Mouse (Mus musculus) testis, adult 2 months (tissue): ENCODE data around the gene Pias3. TPM values are rescaled to one million over a fixed set of nuclear protein-coding genes. Genes with fewer than 3 reads are reported as not detected.
"Not testable (repeated sequence)": the region's sequence is repeated elsewhere in the genome, so short reads cannot be mapped to it uniquely, and the experiment has no call there.

Source experiments
- H3K27ac ChIP-seq: fragments of 200-500 bp; 2 replicates; pipeline ENCODE4 v1.5.1; 2012; ENCODE audit warnings: low read depth, low read length; ENCODE audit not compliant: control insufficient read depth, insufficient read depth
- H3K27me3 ChIP-seq: fragments of 200-500 bp; 2 replicates; pipeline ENCODE4 v1.6.1; 2012; ENCODE audit warnings: mild to moderate bottlenecking, low read length, moderate library complexity; ENCODE audit not compliant: control insufficient read depth, insufficient read depth
- H3K36me3 ChIP-seq: fragments of 200-500 bp; 2 replicates; pipeline ENCODE4 v1.6.1; 2012; ENCODE audit warnings: mild to moderate bottlenecking, low read length; ENCODE audit not compliant: control insufficient read depth, insufficient read depth
- H3K4me1 ChIP-seq: fragments of 200-500 bp; 2 replicates; pipeline ENCODE4 v1.6.1; 2012; ENCODE audit warnings: low read length; ENCODE audit not compliant: control insufficient read depth, insufficient read depth
- H3K4me3 ChIP-seq: fragments of 200-500 bp; 2 replicates; pipeline ENCODE4 v1.5.1; 2012; ENCODE audit warnings: low read depth, mild to moderate bottlenecking, low read length, moderate library complexity, mixed read lengths; ENCODE audit not compliant: control insufficient read depth
- CTCF ChIP-seq: fragments of 200-500 bp; IDR thresholded peaks from 2 replicates; pipeline ENCODE4 v1.5.1; 2012; ENCODE audit warnings: low read depth, mild to moderate bottlenecking, inconsistent platforms, low read length, moderate library complexity; ENCODE audit not compliant: control insufficient read depth, insufficient read depth, insufficient replicate concordance
- POLR2A ChIP-seq: fragments of 200-500 bp; IDR thresholded peaks from 2 replicates; pipeline ENCODE4 v1.6.1; 2012; ENCODE audit warnings: low read depth, mild to moderate bottlenecking, inconsistent platforms, low read length, moderate library complexity; ENCODE audit not compliant: control insufficient read depth
- polyA plus RNA-seq: library from polyadenylated mRNA; depleted of rRNA; stranded (reverse); fragments of >200 nt; gene quantifications from 2 replicates; pipeline ENCODE4 v1.2.3, GENCODE M21; 2012; rRNA removed

Pias3 gene
- polyA plus RNA-seq, 1 experiment, result 6.9 TPM

- Histone ChIP-seq H3K36me3 (no peaks in the 10 kb centered on the region), H3K27ac (no peak overlapping the region), H3K4me3 (no peak overlapping the region), H3K27me3 (no peaks in the 10 kb centered on the region), H3K4me1 (peaks cover 7% of the 10 kb centered on the region)
- TF ChIP-seq POLR2A (no peak), CTCF (no peak)
Observed at GRCm38 (mm10) chr3:96733984-96734383, 37.8 kb downstream of the Pias3 start.

GRCm38 (mm10) chr3:96735200-96735599 is 39.0 kb downstream of the Pias3 start:
- Histone ChIP-seq H3K4me3 (no peak overlapping the region), H3K27ac (no peak overlapping the region), H3K4me1 (peaks cover 6% of the 10 kb centered on the region), H3K36me3 (no peaks in the 10 kb centered on the region), H3K27me3 (no peaks in the 10 kb centered on the region)
- TF ChIP-seq POLR2A, result no peak
- TF ChIP-seq CTCF, result no peak

- H3K4me3 ChIP-seq, result no peak overlapping the region
- no peaks in the 10 kb centered on the region for H3K27me3 ChIP-seq
- TF ChIP-seq POLR2A (no peak), CTCF (no peak)
- H3K4me1 ChIP-seq, result peaks cover 2% of the 10 kb centered on the region; the same call in 1 of the 2 replicates
- no peak overlapping the region for H3K27ac ChIP-seq
- H3K36me3 ChIP-seq, result no peaks in the 10 kb centered on the region
Observed at GRCm38 (mm10) chr3:96737013-96737740, 41.0 kb downstream of the Pias3 start.

GRCm38 (mm10) chr3:96737995-96738394 is 41.8 kb downstream of the Pias3 start:
- Histone ChIP-seq H3K27ac (no peak overlapping the region), H3K36me3 (no peaks in the 10 kb centered on the region), H3K27me3 (no peaks in the 10 kb centered on the region), H3K4me1 (peaks cover 2% of the 10 kb centered on the region; the same call in 1 of the 2 replicates), H3K4me3 (no peak overlapping the region)
- TF ChIP-seq POLR2A (no peak), CTCF (no peak)

- not testable (repeated sequence) for H3K4me3 ChIP-seq, H3K27me3 ChIP-seq, H3K27ac ChIP-seq, H3K4me1 ChIP-seq, H3K36me3 ChIP-seq
Observed at GRCm38 (mm10) chr3:96740279-96740678, 44.1 kb downstream of the Pias3 start.

GRCm38 (mm10) chr3:96744348-96744747 is 48.2 kb downstream of the Pias3 start:
- TF ChIP-seq CTCF, result no peak
- no peak for TF ChIP-seq POLR2A
- no peak overlapping the region for H3K27ac ChIP-seq
- H3K4me1 ChIP-seq, result no peaks in the 10 kb centered on the region
- H3K36me3 ChIP-seq, result no peaks in the 10 kb centered on the region
- no peak overlapping the region for H3K4me3 ChIP-seq
- no peaks in the 10 kb centered on the region for H3K27me3 ChIP-seq

GRCm38 (mm10) chr3:96746829-96747228 is 50.6 kb downstream of the Pias3 start:
- Histone ChIP-seq H3K4me1 (no peaks in the 10 kb centered on the region), H3K4me3 (no peak overlapping the region), H3K27me3 (no peaks in the 10 kb centered on the region), H3K36me3 (no peaks in the 10 kb centered on the region), H3K27ac (no peak overlapping the region)
- no peak for TF ChIP-seq CTCF

Other genes starting within 250 kb of the Pias3 start
- 4.7 and 5.5 TPM in 2 replicates for gene BC107364, start 244.1 kb upstream of the Pias3 start, polyA plus RNA-seq
- 7.8 and 9.0 TPM in 2 replicates for gene Hfe2, start 171.2 kb upstream of the Pias3 start, polyA plus RNA-seq
- gene Txnip, start 138.4 kb upstream of the Pias3 start, polyA plus RNA-seq, result 73.8 and 75.5 TPM in 2 replicates
- not detected in 2 replicates for gene Gm16253, start 119.4 kb upstream of the Pias3 start, polyA plus RNA-seq
- 13.9 and 17.8 TPM in 2 replicates for gene Polr3gl, start 102.2 kb upstream of the Pias3 start, polyA plus RNA-seq
- 0.12 TPM in 1 of 2 replicates, not detected in the other for gene Ankrd34a, start 99.7 kb upstream of the Pias3 start, polyA plus RNA-seq
- 6.2 and 8.1 TPM in 2 replicates for gene Lix1l, start 95.2 kb upstream of the Pias3 start, polyA plus RNA-seq
- gene Rbm8a, start 66.5 kb upstream of the Pias3 start, polyA plus RNA-seq, result 8.0 and 8.7 TPM in 2 replicates
- gene Pex11b, start 61.0 kb upstream of the Pias3 start, polyA plus RNA-seq, result 90.1 and 107 TPM in 2 replicates
- gene Gm42957, start 60.9 kb upstream of the Pias3 start, polyA plus RNA-seq, result 0.05 and 0.06 TPM in 2 replicates
- 1.0 and 1.2 TPM in 2 replicates for gene Itga10, start 50.8 kb upstream of the Pias3 start, polyA plus RNA-seq
- 0.48 and 0.52 TPM in 2 replicates for gene Ankrd35, start 26.3 kb upstream of the Pias3 start, polyA plus RNA-seq
- gene Nudt17, start 12.2 kb downstream of the Pias3 start, polyA plus RNA-seq, result 2.1 TPM in 2 replicates
- 40.1 and 40.4 TPM in 2 replicates for gene Polr3c, start 31.2 kb downstream of the Pias3 start, polyA plus RNA-seq
- 8.4 and 9.4 TPM in 2 replicates for gene Rnf115, start 31.3 kb downstream of the Pias3 start, polyA plus RNA-seq
- 132 and 143 TPM in 2 replicates for gene Pdzk1, start 132.9 kb downstream of the Pias3 start, polyA plus RNA-seq
- not detected in 2 replicates for gene Cd160, start 133.0 kb downstream of the Pias3 start, polyA plus RNA-seq
- gene Gja5, start 208.3 kb downstream of the Pias3 start, polyA plus RNA-seq, result 0.26 and 0.46 TPM in 2 replicates
- gene Gpr89, start 209.0 kb downstream of the Pias3 start, polyA plus RNA-seq, result 21.7 and 24.3 TPM in 2 replicates
- 0.19 and 0.23 TPM in 2 replicates for gene Gja8, start 229.6 kb downstream of the Pias3 start, polyA plus RNA-seq